Mouse (Mus musculus): ENCODE results near the gene Spc24. TPM values are rescaled to one million over a fixed set of nuclear protein-coding genes. Genes with fewer than 3 reads are reported as not detected.
A peak's percentile ranks its signal among the peaks of the same experiment; 100 is the strongest.

The Spc24 gene
- 53.7 and 64.3 TPM in 2 replicates for polyA plus RNA-seq (2014; fragmentation: Nextera tagmentation; extraction: Ambion mirVana)

DNA sequence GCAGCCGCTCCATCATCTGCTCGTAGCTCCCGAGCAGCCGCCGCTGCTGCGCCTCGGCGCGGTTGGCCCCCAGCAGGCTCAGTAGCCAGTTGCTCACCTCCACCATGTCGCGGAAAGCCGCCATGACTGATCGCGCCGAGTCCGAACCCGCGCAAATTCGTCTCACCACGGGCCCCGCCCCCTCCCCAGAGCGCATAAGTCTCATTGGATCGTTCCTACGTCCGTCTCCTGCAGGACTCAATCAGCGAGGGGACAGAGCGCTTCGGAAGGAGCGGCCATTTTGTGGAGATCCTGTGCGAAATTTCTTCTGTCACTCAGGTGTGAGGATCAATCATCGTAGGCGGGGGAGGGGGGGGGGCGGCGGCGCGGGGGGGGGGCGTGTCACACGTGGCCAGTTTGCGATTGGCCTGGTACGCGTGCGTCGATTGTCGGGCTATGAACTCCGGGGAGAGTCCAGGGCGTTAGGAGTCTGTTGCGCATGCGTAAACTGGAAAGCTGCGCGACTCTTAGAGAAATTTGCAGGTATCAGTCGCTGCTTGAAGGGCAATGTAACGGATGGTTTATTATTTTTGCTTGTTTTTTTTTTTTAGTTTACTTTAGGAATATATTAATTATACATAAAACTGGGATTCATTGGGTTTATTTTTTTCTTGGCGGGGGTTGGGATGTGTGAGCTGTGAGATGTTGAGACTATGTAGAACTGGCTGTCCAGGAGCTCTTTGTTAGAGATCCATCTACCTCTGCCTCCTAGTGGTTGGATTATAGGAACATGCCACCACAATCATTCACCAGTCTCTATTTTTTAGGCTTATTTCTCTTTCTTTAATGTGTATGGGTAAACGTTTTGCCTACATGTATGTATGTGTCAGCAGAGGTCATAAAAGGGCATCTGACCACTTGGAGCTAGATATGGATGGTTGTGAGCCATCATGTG lies at the start of gene Spc24:
TSS of gene Spc24 (minus strand) at position 149 of the 934 bp plus-strand sequence.
- Histone ChIP-seq H3K27ac (ENCODE audit: low read depth, low read length) (peak within 1 kb of the TSS; percentile 61), H3K36me3 (ENCODE audit: control insufficient read depth, insufficient read depth, low read length) (peaks cover 15% of the 10 kb centered on the region; the same call in 1 of the 2 replicates), H3K9me3 (replicated peaks; ENCODE audit: control insufficient read depth, low read length) (no peaks in the 10 kb centered on the region), H3K4me1 (ENCODE audit: control insufficient read depth, insufficient read depth, low read length) (peaks cover 6% of the 10 kb centered on the region; the same call in 1 of the 2 replicates), H3K27me3 (replicated peaks; ENCODE audit: control insufficient read depth, insufficient read depth, low read length) (no peaks in the 10 kb centered on the region), H3K9ac (ENCODE audit: low read length) (peak within 1 kb of the TSS; percentile 66), H3K4me2 (ENCODE audit: low read length) (peak within 1 kb of the TSS; percentile 56), H3K4me3 (ENCODE audit: low read depth, low read length) (peak within 1 kb of the TSS; percentile 66)
- ATAC-seq (peak; percentile 98), DNase-seq (ENCODE audit: low spot score) (peak; percentile 99)
- 1% methylated on average over 49 of the region's 54 CpGs for WGBS

DNA sequence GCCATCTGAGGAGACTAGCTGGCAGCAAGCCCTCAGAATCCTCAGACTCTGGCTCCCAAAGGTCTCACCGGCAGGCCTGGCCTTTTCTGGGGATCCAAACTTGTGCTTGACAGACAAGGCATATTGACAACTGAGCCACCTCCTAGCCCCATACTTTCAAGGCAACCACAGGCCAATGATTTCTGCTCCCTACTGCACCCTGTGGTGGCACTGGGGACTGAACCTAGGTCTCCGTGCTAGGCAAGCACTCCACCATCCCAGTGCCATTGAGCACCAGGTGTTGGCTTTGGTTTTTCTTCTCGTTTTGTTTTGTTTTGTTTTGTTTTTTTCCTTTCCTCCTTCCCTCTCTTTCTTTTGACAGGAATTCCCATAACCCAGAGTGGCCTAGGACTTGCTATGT lies 48.5 kb upstream of the Spc24 start:
- ATAC-seq, result no peak

DNA sequence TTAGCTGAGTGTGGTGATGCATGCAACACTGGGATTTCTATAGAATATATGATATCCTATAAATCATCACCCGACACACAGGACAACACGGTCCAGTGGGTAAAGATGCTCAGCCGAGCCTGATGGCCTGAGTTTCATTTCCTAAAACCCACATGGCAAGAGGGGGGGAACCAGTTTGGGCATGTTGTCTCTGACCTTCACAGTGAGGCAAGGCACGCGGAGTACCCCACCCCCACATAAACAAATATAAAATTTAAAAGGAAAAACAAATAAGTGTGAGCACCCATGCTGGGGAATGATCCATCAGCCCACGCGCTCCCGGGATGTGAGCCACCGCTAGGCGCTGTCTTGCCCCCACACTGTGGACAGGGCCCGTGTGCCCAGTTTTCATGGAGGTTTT lies 46.9 kb upstream of the Spc24 start:
- no peak for ATAC-seq
- Histone ChIP-seq H3K36me3 (ENCODE audit: control insufficient read depth, insufficient read depth, low read length) (no peaks in the 10 kb centered on the region), H3K9ac (ENCODE audit: low read length) (no peak overlapping the region), H3K4me2 (ENCODE audit: low read length) (no peak overlapping the region), H3K9me3 (replicated peaks; ENCODE audit: control insufficient read depth, low read length) (no peaks in the 10 kb centered on the region), H3K4me3 (ENCODE audit: low read depth, low read length) (no peak overlapping the region), H3K27me3 (replicated peaks; ENCODE audit: control insufficient read depth, insufficient read depth, low read length) (no peaks in the 10 kb centered on the region), H3K27ac (ENCODE audit: low read depth, low read length) (no peak overlapping the region), H3K4me1 (ENCODE audit: control insufficient read depth, insufficient read depth, low read length) (no peaks in the 10 kb centered on the region)
- 91% methylated on average over 11 of the region's 11 CpGs for WGBS
- DNase-seq (ENCODE audit: low spot score), result no peak

More for the DNA sequence above, 48.5 kb upstream of the Spc24 start:
- no peak overlapping the region for H3K4me3 ChIP-seq (ENCODE audit: low read depth, low read length)
- no peak overlapping the region for H3K4me2 ChIP-seq (ENCODE audit: low read length)
- H3K4me1 ChIP-seq (ENCODE audit: control insufficient read depth, insufficient read depth, low read length), result no peaks in the 10 kb centered on the region
- 59% methylated on average over 3 of the region's 3 CpGs for WGBS
- no peaks in the 10 kb centered on the region for H3K27me3 ChIP-seq (replicated peaks; ENCODE audit: control insufficient read depth, insufficient read depth, low read length)
- no peaks in the 10 kb centered on the region for H3K9me3 ChIP-seq (replicated peaks; ENCODE audit: control insufficient read depth, low read length)
- no peak for DNase-seq (ENCODE audit: low spot score)
- no peaks in the 10 kb centered on the region for H3K36me3 ChIP-seq (ENCODE audit: control insufficient read depth, insufficient read depth, low read length)
- H3K9ac ChIP-seq (ENCODE audit: low read length), result no peak overlapping the region
- no peak overlapping the region for H3K27ac ChIP-seq (ENCODE audit: low read depth, low read length)

DNA sequence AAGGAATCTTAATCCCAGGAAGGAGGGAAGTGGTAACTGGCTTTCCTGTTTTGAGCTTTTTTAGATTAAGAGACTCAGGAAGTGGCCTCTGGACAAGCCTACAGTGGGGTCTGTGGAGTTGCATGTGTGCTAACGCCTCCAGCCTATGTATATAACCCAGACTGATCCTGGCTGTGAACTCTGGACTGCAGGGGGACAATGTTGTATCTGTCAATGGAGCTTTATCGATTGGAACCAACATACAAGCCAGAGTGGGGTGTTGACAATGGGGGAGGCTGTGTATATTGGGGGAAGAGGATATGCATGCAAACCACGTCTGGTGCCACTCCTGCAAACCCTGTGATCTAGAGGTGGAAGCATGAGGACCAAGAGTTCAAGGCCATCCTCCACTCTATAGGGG lies 46.3 kb upstream of the Spc24 start:
- WGBS, result 74% methylated on average over 3 of the region's 3 CpGs
- DNase-seq (ENCODE audit: low spot score), result no peak

DNA sequence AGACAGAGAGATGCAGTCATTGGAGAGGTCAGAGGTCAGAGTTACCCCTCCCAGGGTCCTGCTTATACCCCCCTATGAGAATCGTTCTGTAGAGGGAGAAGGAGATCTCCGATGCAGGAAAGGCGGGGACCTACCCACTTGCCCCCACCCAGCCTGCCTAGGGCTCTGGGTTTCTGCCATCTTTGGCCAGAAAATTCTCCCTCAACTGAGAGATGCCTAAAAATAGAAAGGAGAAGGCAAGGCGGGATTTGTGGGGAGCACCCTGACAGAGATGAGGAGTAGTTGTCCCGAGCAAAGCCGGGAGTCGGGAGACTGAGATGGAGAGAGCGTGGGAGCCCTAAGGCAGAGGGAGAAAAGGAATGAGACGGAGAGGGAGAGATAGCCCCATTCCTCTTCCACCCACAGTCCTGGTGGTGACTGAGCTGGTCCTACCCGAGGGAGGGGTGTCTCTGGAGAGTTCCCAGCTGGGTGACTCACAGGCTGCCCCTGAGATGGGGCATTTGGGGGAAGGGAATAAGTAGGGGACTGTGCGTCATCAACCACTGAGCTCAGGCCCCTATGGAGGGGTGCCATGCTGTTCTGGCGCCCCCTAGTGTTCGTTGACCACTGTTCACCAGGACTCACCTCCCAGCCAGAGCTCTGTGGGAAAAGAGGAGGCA lies 44.0 kb upstream of the Spc24 start:
- peak; percentile 85 for DNase-seq (ENCODE audit: low spot score)
- no peak overlapping the region for H3K9ac ChIP-seq (ENCODE audit: low read length)
- WGBS, result 39% methylated on average over 13 of the region's 13 CpGs
- no peaks in the 10 kb centered on the region for H3K36me3 ChIP-seq (ENCODE audit: control insufficient read depth, insufficient read depth, low read length)
- no peaks in the 10 kb centered on the region for H3K27me3 ChIP-seq (replicated peaks; ENCODE audit: control insufficient read depth, insufficient read depth, low read length)
- H3K4me1 ChIP-seq (ENCODE audit: control insufficient read depth, insufficient read depth, low read length), result no peaks in the 10 kb centered on the region
- no peak overlapping the region for H3K4me3 ChIP-seq (ENCODE audit: low read depth, low read length)
- H3K27ac ChIP-seq (ENCODE audit: low read depth, low read length), result no peak overlapping the region
- peak; percentile 94 for ATAC-seq
- no peak overlapping the region for H3K4me2 ChIP-seq (ENCODE audit: low read length)
- H3K9me3 ChIP-seq (replicated peaks; ENCODE audit: control insufficient read depth, low read length), result no peaks in the 10 kb centered on the region

More for the DNA sequence above, 46.3 kb upstream of the Spc24 start:
- Histone ChIP-seq H3K27ac (ENCODE audit: low read depth, low read length) (no peak overlapping the region), H3K4me2 (ENCODE audit: low read length) (no peak overlapping the region), H3K4me1 (ENCODE audit: control insufficient read depth, insufficient read depth, low read length) (no peaks in the 10 kb centered on the region), H3K9me3 (replicated peaks; ENCODE audit: control insufficient read depth, low read length) (no peaks in the 10 kb centered on the region), H3K27me3 (replicated peaks; ENCODE audit: control insufficient read depth, insufficient read depth, low read length) (no peaks in the 10 kb centered on the region), H3K4me3 (ENCODE audit: low read depth, low read length) (no peak overlapping the region), H3K9ac (ENCODE audit: low read length) (no peak overlapping the region), H3K36me3 (ENCODE audit: control insufficient read depth, insufficient read depth, low read length) (no peaks in the 10 kb centered on the region)
- ATAC-seq, result no peak

DNA sequence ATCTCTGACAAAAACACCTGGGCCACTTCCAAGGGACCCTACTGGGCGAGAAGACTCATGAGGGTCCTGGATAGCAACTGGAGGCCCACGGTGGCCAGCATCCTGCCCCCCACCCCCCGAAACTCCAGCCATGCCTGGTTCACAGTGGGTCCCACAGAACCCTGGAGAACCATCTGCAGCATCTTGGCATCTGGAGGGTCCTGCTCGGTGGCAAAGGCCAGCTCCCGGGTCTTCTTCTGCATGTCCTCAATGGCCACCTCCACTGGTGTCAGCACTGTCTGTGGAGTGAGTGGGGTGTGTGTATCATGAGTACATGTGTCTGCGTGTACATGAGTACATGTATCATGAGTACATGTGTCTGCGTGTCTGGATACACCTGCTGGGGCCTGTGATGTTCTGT lies 41.5 kb upstream of the Spc24 start:
- no peak overlapping the region for H3K9ac ChIP-seq (ENCODE audit: low read length)
- no peaks in the 10 kb centered on the region for H3K9me3 ChIP-seq (replicated peaks; ENCODE audit: control insufficient read depth, low read length)
- no peak overlapping the region for H3K4me3 ChIP-seq (ENCODE audit: low read depth, low read length)
- no peak overlapping the region for H3K27ac ChIP-seq (ENCODE audit: low read depth, low read length)
- no peak for DNase-seq (ENCODE audit: low spot score)
- H3K4me1 ChIP-seq (ENCODE audit: control insufficient read depth, insufficient read depth, low read length), result peaks cover 7% of the 10 kb centered on the region
- no peaks in the 10 kb centered on the region for H3K36me3 ChIP-seq (ENCODE audit: control insufficient read depth, insufficient read depth, low read length)
- no peak for ATAC-seq
- WGBS, result 94% methylated on average over 7 of the region's 7 CpGs
- no peak overlapping the region for H3K4me2 ChIP-seq (ENCODE audit: low read length)
- H3K27me3 ChIP-seq (replicated peaks; ENCODE audit: control insufficient read depth, insufficient read depth, low read length), result no peaks in the 10 kb centered on the region

DNA sequence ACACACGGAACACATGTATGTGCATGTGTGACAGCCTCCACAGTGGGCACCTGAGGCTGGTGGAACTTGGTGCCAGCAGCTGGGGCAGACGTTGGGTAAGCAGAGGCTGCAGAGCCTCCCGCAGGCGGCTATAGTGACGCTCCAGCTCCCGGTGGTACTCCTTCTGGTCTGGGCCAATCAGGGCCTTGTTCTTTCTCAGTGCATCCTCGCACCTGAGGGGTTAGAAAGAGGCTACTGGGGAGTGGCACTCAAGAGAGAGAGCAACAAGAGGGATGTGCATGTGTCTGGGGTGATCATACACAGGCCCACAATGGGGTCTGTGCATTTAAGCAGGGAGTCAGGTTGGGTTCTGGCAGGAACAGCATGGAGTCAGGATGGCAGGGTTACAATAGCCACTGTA lies 41.0 kb upstream of the Spc24 start:
- WGBS, result 74% methylated on average over 7 of the region's 7 CpGs

DNA sequence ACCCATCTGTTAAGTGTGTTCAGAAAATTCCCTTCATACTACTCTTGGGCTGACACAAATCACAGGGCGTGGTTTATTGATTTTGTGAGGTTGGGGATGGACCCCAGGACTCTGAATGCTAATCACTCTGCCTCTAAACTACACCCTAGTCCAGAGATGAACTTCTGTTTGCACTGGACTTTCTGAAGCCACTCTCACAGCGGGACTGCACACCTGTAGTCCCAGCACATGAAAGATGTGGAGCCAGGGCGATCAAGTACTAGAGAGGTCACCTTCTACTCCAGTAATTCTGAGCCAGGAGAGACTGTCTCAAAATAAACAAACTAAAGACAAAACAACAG lies 38.9 kb upstream of the Spc24 start:
- Histone ChIP-seq H3K9me3 (replicated peaks; ENCODE audit: control insufficient read depth, low read length) (no peaks in the 10 kb centered on the region), H3K27me3 (replicated peaks; ENCODE audit: control insufficient read depth, insufficient read depth, low read length) (no peaks in the 10 kb centered on the region), H3K9ac (ENCODE audit: low read length) (no peak overlapping the region), H3K4me2 (ENCODE audit: low read length) (peak overlapping the region; percentile 87), H3K4me3 (ENCODE audit: low read depth, low read length) (peak overlapping the region; percentile 51; the same call in 1 of the 2 replicates), H3K36me3 (ENCODE audit: control insufficient read depth, insufficient read depth, low read length) (no peaks in the 10 kb centered on the region), H3K27ac (ENCODE audit: low read depth, low read length) (no peak overlapping the region), H3K4me1 (ENCODE audit: control insufficient read depth, insufficient read depth, low read length) (peaks cover 7% of the 10 kb centered on the region)
- ATAC-seq, result no peak
- WGBS, result 57% methylated on average over 3 of the region's 3 CpGs
- no peak for DNase-seq (ENCODE audit: low spot score)

More for the DNA sequence above, 41.0 kb upstream of the Spc24 start:
- no peaks in the 10 kb centered on the region for H3K27me3 ChIP-seq (replicated peaks; ENCODE audit: control insufficient read depth, insufficient read depth, low read length)
- peaks cover 7% of the 10 kb centered on the region for H3K4me1 ChIP-seq (ENCODE audit: control insufficient read depth, insufficient read depth, low read length)
- H3K9ac ChIP-seq (ENCODE audit: low read length), result no peak overlapping the region
- H3K27ac ChIP-seq (ENCODE audit: low read depth, low read length), result no peak overlapping the region
- no peak overlapping the region for H3K4me3 ChIP-seq (ENCODE audit: low read depth, low read length)
- no peak overlapping the region for H3K4me2 ChIP-seq (ENCODE audit: low read length)
- ATAC-seq (no peak), DNase-seq (ENCODE audit: low spot score) (no peak)
- no peaks in the 10 kb centered on the region for H3K36me3 ChIP-seq (ENCODE audit: control insufficient read depth, insufficient read depth, low read length)
- H3K9me3 ChIP-seq (replicated peaks; ENCODE audit: control insufficient read depth, low read length), result no peaks in the 10 kb centered on the region
